Mouse (Mus musculus) cortical plate, adult 2 months (tissue): Measurements from ENCODE around the gene Ppia. TPM values are rescaled to one million over a fixed set of nuclear protein-coding genes. Genes with fewer than 3 reads are reported as not detected.

ENCODE experiments used
- H3K27ac ChIP-seq: fragments of 200-500 bp; 2 replicates; pipeline ENCODE4 v1.5.1; 2012; ENCODE audit warnings: low read length, control low read depth, inconsistent platforms; ENCODE audit not compliant: insufficient read depth
- H3K4me1 ChIP-seq: fragments of 200-500 bp; 2 replicates; pipeline ENCODE4 v1.6.1; 2011; ENCODE audit warnings: low read length; ENCODE audit not compliant: control insufficient read depth, insufficient read depth
- H3K4me3 ChIP-seq: fragments of 200-500 bp; 2 replicates; pipeline ENCODE4 v1.5.1; 2011; ENCODE audit warnings: mild to moderate bottlenecking, low read length, control low read depth; ENCODE audit not compliant: insufficient read depth
- CTCF ChIP-seq: fragments of 200-500 bp; IDR thresholded peaks from 2 replicates; pipeline ENCODE4 v1.5.1; 2011; ENCODE audit warnings: mild to moderate bottlenecking, control low read depth, low read length; ENCODE audit not compliant: insufficient read depth; ENCODE audit errors: extremely low read depth
- POLR2A ChIP-seq: fragments of 200-500 bp; IDR thresholded peaks from 2 replicates; pipeline ENCODE4 v1.6.1; 2011; ENCODE audit warnings: mild to moderate bottlenecking, low read length, control low read depth; ENCODE audit not compliant: insufficient read depth; ENCODE audit errors: extremely low read depth
- polyA plus RNA-seq: library from polyadenylated mRNA; depleted of rRNA; stranded (reverse); fragments of >200 nt; gene quantifications from 2 replicates; pipeline ENCODE4 v1.2.3, GENCODE M21; 2012

The Ppia gene
- polyA plus RNA-seq, 1 experiment, result 2,636 TPM

- Histone ChIP-seq H3K4me1 (no peaks in the 10 kb centered on the region), H3K4me3 (no peak overlapping the region), H3K27ac (no peak overlapping the region)
- TF ChIP-seq CTCF (no peak), POLR2A (no peak)
These were observed 14.9 kb downstream of the Ppia start for GRCm38 (mm10) chr11:6430186-6430585.

DNA sequence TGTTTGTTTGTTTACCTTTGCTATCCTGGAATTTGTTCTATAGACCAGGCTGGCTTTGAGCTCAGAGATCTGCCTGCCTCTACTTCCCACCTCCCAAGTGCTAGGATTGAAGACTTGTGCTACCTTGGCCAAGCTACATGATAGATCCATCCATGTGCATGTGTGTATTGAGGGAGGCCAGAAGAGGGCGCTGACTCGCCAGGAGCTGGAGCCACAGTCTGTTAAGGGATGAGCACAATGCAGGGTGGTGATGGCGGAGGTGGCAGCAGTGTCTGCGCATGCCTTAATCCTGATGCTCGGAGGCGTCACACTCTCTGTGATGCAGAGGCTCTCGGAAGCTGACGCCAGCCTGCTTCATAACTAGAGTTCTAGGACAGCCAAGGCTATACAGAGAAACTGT, 21.2 kb downstream of the Ppia start:
- Histone ChIP-seq H3K4me1 (no peaks in the 10 kb centered on the region), H3K4me3 (no peak overlapping the region), H3K27ac (no peak overlapping the region)
- TF ChIP-seq CTCF (peak; percentile 58), POLR2A (no peak)

- Histone ChIP-seq H3K27ac (no peak overlapping the region), H3K4me3 (no peak overlapping the region), H3K4me1 (no peaks in the 10 kb centered on the region)
- TF ChIP-seq CTCF (no peak), POLR2A (no peak)
These were observed 22.4 kb downstream of the Ppia start for GRCm38 (mm10) chr11:6437667-6438066.

- TF ChIP-seq POLR2A (no peak), CTCF (no peak)
- Histone ChIP-seq H3K4me1 (no peaks in the 10 kb centered on the region; the same call in 1 of the 2 replicates), H3K4me3 (no peak overlapping the region), H3K27ac (no peak overlapping the region)
These were observed 24.9 kb downstream of the Ppia start for GRCm38 (mm10) chr11:6440171-6440570.

- no peak overlapping the region for H3K4me3 ChIP-seq
- no peaks in the 10 kb centered on the region; the same call in 1 of the 2 replicates for H3K4me1 ChIP-seq
- TF ChIP-seq CTCF, result no peak
- no peak for TF ChIP-seq POLR2A
- H3K27ac ChIP-seq, result no peak overlapping the region
These were observed 27.3 kb downstream of the Ppia start for GRCm38 (mm10) chr11:6442566-6442965.

DNA sequence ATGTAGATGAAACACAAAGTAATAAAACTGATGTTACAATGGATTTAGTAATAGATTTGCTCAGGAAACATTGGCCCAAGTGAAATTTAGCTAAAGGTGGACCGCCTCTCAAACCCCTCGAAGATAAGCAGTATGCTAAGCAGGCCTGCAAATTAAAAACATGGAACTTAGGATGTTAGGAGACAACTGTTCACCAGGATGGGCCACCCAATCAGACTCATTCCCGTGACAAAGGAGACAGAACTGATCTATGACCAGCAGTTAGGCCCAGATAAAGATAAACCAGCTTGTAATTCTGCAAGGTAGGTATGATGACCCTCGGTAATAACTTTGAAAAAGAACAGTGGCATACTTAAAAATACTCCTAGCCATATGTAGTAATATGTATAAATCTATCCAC, 27.9 kb downstream of the Ppia start:
- Histone ChIP-seq H3K27ac (no peak overlapping the region), H3K4me1 (no peaks in the 10 kb centered on the region; the same call in 1 of the 2 replicates), H3K4me3 (peak overlapping the region; percentile 60; the same call in 1 of the 2 replicates)
- TF ChIP-seq CTCF (no peak), POLR2A (no peak)

DNA sequence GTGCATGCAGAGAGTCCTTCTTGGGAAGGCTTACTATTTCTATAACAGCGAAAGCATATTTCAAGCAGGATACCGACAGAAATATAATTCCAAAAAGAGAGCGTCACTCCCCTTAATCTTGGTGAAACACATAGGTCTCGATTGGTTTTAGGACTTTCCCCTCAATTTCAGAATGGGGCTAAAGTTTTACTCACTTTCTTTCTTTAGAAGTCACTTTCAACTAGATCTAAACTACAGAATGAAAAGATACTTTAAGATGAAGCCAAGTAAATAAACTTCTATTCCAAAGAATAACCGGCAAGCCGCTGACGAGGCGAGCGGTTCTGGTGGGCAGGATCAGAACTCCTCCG, 28.5 kb downstream of the Ppia start:
- Histone ChIP-seq H3K27ac (peak overlapping the region; percentile 95; the same call in 1 of the 2 replicates), H3K4me3 (peak overlapping the region; percentile 60), H3K4me1 (no peaks in the 10 kb centered on the region; the same call in 1 of the 2 replicates)
- TF ChIP-seq CTCF, result no peak
- TF ChIP-seq POLR2A, result no peak

DNA sequence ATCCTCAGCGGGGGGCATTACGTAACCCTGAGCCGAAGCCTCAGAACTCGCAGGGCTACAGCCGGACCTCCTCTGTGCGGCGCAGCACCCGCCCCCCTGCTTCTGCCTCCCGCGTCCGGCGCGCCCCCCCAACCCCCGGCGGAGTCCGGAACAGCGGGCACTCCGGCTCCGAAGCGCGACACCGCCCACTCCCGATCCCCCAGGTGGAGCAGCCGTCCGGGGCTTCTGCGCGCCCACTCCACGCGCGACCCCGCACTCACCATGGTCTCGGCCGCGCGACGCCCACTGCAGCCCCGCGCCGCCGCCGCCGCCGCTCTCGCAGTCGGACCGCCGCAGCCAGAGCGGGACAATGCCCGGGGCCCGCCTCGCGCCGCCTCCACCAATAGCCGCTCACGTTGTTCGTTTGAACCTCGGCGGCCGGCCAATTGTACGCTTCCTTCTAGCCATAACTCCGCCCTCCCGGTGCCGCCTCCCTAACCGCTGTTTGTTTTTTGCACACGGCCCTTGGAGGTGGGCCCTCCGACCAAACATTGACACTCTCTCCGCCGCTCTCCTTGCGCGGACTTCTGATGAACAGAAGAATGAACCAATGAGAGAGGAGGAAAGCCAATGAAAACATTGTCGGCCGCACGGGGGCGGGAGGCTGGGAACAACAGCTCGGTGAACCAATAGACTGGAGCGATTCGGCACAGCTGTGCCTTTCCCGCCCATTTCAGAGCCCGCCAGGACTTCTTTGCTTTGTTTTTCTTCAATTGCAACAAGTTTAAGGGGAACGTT, 29.0 kb downstream of the Ppia start, which contains the start of gene H2afv:
Gene H2afv (minus strand): TSS at position 367 of the 777 bp plus-strand sequence.
- Histone ChIP-seq H3K27ac (peak within 1 kb of the TSS; percentile 95), H3K4me1 (no peaks in the 10 kb centered on the region; the same call in 1 of the 2 replicates), H3K4me3 (peak within 1 kb of the TSS; percentile 60)
- TF ChIP-seq POLR2A, result no peak
- TF ChIP-seq CTCF, result no peak

GRCm38 (mm10) chr11:6445441-6445840, 30.2 kb downstream of the Ppia start:
- no peak overlapping the region for H3K4me3 ChIP-seq
- TF ChIP-seq CTCF (no peak), POLR2A (no peak)
- no peak overlapping the region for H3K27ac ChIP-seq
- no peaks in the 10 kb centered on the region; the same call in 1 of the 2 replicates for H3K4me1 ChIP-seq

DNA sequence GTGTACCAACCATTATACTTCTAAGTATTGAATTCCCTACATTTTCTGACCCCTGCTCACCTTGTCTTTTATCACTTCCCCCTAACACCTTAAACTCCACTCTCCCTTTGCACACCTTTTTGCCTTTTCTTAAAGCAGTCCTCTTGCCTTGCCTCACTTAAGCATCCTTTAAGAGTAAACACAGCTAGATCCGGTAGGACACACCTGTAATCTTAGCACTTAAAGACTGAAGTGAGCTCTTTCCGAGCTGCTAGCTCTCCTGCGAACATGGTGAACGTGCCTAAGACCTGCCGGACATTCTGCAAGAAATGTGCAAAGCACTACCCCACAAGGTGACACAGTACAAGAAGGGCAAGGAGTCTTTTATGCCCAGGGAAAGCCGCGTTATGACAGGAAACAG, 30.7 kb downstream of the Ppia start:
- TF ChIP-seq POLR2A, result no peak
- TF ChIP-seq CTCF, result no peak
- no peak overlapping the region for H3K27ac ChIP-seq
- H3K4me1 ChIP-seq, result no peaks in the 10 kb centered on the region; the same call in 1 of the 2 replicates
- H3K4me3 ChIP-seq, result no peak overlapping the region
